19 mouse cellular contexts compared by ENCODE assay signal in genomic region chr8:87474379-87474778, GRCm38 (mm10). TPM values are rescaled to one million over a fixed set of nuclear protein-coding genes. Genes with fewer than 3 reads are reported as not detected.
DNase-seq lines count a peak whose midpoint lies in the region; ATAC-seq and TF ChIP-seq lines count a peak whose summit lies in the region.
"Had no signal": no experiment of that assay in that cellular context is flagged by ENCODE, and none has a peak within 500 bp of the region (broad histone marks: within the 10 kb centered on the region; RNA-seq: fewer than 3 reads in every experiment).

No protein-coding gene starts in this region.

- WGBS in hindbrain, embryonic 14.5 days, result 62% methylated on average over 8 of the region's 8 CpGs
- 36% methylated on average over 8 of the region's 8 CpGs for WGBS in midbrain, embryonic 14.5 days

- DNase-seq in cerebellum, adult 9-11 months, result peak; percentile 57
- no peak for DNase-seq in cerebellum, adult 11 months
- peak; percentile 31 for DNase-seq in brain, adult 2 months (ENCODE audit: low read depth, low spot score)
- no peak for DNase-seq in hindbrain, embryonic 14.5 days (ENCODE audit: low spot score)
- no peak for DNase-seq in midbrain, embryonic 14.5 days
- no peak for DNase-seq in embryo, embryonic 11 days
- no peak for DNase-seq in layer of hippocampus, adult 2 months (ENCODE audit: low spot score in 2 of 2)
- no peak for DNase-seq in kidney, postnatal 4 days
- DNase-seq: adrenal gland, postnatal 10 days; gastrocnemius, postnatal 14 days; heart, postnatal 10 days; lung, embryonic 14.5 days; lung, postnatal 4 days had no signal

- peak overlapping the region; percentile 71 for H3K4me3 ChIP-seq in hindbrain, embryonic 14.5 days (replicated peaks; ENCODE audit: low read length)
- H3K4me3 ChIP-seq in midbrain, embryonic 14.5 days (replicated peaks; ENCODE audit: low read depth, low read length), result peak overlapping the region; percentile 65; the same call in 1 of the 2 replicates
- no peak overlapping the region for H3K4me3 ChIP-seq in layer of hippocampus, adult 2 months
- H3K4me3 ChIP-seq: limb, embryonic 10.5 days had no signal

- H3K27me3 ChIP-seq in hindbrain, embryonic 14.5 days (ENCODE audit: control insufficient read depth, insufficient read depth, low read length), result peaks cover 38% of the 10 kb centered on the region
- H3K27me3 ChIP-seq in midbrain, embryonic 14.5 days (ENCODE audit: control insufficient read depth, insufficient read depth, low read length), result peaks cover 24% of the 10 kb centered on the region

- no peaks in the 10 kb centered on the region for H3K36me3 ChIP-seq in hindbrain, embryonic 14.5 days (replicated peaks; ENCODE audit: control insufficient read depth, insufficient read depth)
- no peaks in the 10 kb centered on the region for H3K36me3 ChIP-seq in midbrain, embryonic 14.5 days (ENCODE audit: control insufficient read depth, insufficient read depth, low read length)
- H3K36me3 ChIP-seq: heart, embryonic 10.5 days; limb, embryonic 10.5 days had no signal

- peak overlapping the region; percentile 59; the same call in 1 of the 2 replicates for H3K9ac ChIP-seq in hindbrain, embryonic 14.5 days
- no peak overlapping the region for H3K9ac ChIP-seq in midbrain, embryonic 14.5 days (replicated peaks; ENCODE audit: low read length)
- H3K9ac ChIP-seq: lung, embryonic 14.5 days had no signal

- peak overlapping the region; percentile 84 for H3K4me2 ChIP-seq in hindbrain, embryonic 14.5 days (replicated peaks)
- peak overlapping the region; percentile 95 for H3K4me2 ChIP-seq in midbrain, embryonic 14.5 days (ENCODE audit: low read length)
- H3K4me2 ChIP-seq: liver, embryonic 11.5 days; lung, embryonic 14.5 days had no signal

- ATAC-seq in hindbrain, embryonic 14.5 days (ENCODE audit: low FRiP score), result no peak
- ATAC-seq in midbrain, embryonic 14.5 days (ENCODE audit: low FRiP score, low TSS enrichment), result no peak
- ATAC-seq: intestine, postnatal 0 days had no signal

- H3K4me1 ChIP-seq in hindbrain, embryonic 14.5 days (replicated peaks; ENCODE audit: control insufficient read depth, insufficient read depth, low read length), result peaks cover 29% of the 10 kb centered on the region
- peaks cover 38% of the 10 kb centered on the region for H3K4me1 ChIP-seq in midbrain, embryonic 14.5 days (ENCODE audit: control insufficient read depth, insufficient read depth, low read length)

- H3K9me3 ChIP-seq in hindbrain, embryonic 14.5 days (ENCODE audit: control insufficient read depth, low read length), result no peaks in the 10 kb centered on the region
- H3K9me3 ChIP-seq in midbrain, embryonic 14.5 days (ENCODE audit: control insufficient read depth, low read length), result no peaks in the 10 kb centered on the region
- H3K9me3 ChIP-seq: heart, embryonic 10.5 days; limb, embryonic 10.5 days had no signal

- H3K27ac ChIP-seq in hindbrain, embryonic 14.5 days, result no peak overlapping the region
- H3K27ac ChIP-seq in midbrain, embryonic 14.5 days (replicated peaks; ENCODE audit: low read depth, low read length), result no peak overlapping the region
- H3K27ac ChIP-seq in layer of hippocampus, adult 2 months, result no peak overlapping the region
- H3K27ac ChIP-seq: heart, embryonic 10.5 days; limb, embryonic 10.5 days had no signal

- no peak for TF ChIP-seq CTCF in layer of hippocampus, adult 2 months (conservative IDR thresholded peaks at IDR 0.05)

RNA-seq across cellular contexts. Expression of gene Cbln1, which starts 2.0 kb away (rescaled TPM):
- polyA plus RNA-seq in hindbrain, embryonic 14.5 days (2014; fragmentation: Nextera tagmentation; extraction: Ambion mirVana), result 37.4 and 38.0 TPM in 2 replicates
- 20.3 and 22.6 TPM in 2 replicates for polyA plus RNA-seq in midbrain, embryonic 14.5 days (2014; fragmentation: Nextera tagmentation; extraction: Ambion mirVana)
- total RNA-seq in layer of hippocampus, adult 2 months (2021), result 1 to 10 TPM; 4.1 to 5.1 TPM
- total RNA-seq: monocyte, adult 5-6 weeks had no signal
- polyA plus RNA-seq: kidney, embryonic 16.5 days; lung, embryonic 14.5 days had no signal

Comparison
In these comparisons a context has a peak if more than half of its experiments do, and no peak if none do; other contexts are left out.
1. DNase-seq: peak in cerebellum, adult 9-11 months (single experiment) and brain, adult 2 months (single experiment); none in cerebellum, adult 11 months (single experiment), hindbrain, embryonic 14.5 days (single experiment), midbrain, embryonic 14.5 days (single experiment), embryo, embryonic 11 days (single experiment), layer of hippocampus, adult 2 months (0 of 2) and kidney, postnatal 4 days (0 of 2).